Mouse (Mus musculus) heart, postnatal 0 days (tissue): ENCODE measurements around the gene Megf8.

Experiments used
- CTCF ChIP-seq: IDR thresholded peaks from 2 replicates; pipeline ENCODE4 v1.5.1; 2016; ENCODE audit warnings: antibody characterized with exemption, control low read depth, low read depth
- EP300 ChIP-seq: IDR thresholded peaks from 2 replicates; pipeline ENCODE4 v1.6.1; 2016; ENCODE audit warnings: antibody characterized with exemption, low read depth

DNA sequence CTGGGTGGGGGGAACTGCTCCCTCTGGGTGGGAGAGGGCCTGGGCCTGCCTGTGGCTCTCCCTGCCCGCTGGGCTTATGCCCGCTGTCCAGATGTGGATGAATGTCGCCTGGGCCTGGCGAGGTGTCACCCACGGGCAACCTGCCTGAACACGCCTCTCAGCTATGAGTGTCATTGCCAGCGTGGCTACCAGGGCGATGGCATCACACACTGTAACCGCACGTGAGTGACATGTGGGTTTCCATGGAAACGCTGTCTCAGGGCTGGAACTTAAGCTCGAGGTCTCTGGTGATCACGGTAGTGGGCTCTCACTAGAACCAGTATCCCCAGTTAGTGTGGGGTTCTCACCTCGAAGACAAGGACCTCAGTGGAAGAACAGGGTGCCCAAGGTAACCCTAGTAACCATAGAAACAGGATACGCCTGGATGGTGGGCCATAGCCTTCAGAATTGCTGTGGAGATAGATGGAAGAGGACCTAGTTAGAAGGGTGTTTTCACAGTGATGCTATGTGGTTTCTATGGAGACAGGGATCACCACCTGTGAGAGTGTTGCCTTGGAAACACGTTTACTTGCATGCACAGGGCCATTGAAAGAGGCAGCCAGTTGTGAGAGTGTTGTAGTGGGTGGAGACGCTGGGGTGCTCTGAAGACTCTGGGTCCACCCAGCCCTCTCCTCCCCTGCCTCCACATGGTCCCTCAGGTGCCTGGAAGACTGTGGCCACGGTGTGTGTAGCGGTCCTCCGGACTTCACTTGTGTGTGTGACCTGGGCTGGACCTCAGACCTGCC, 24.2 kb downstream of the Megf8 start:
- no peak for TF ChIP-seq CTCF
- no peak for TF ChIP-seq EP300
